Mouse (Mus musculus): ENCODE results near the gene Tomt.

DNA sequence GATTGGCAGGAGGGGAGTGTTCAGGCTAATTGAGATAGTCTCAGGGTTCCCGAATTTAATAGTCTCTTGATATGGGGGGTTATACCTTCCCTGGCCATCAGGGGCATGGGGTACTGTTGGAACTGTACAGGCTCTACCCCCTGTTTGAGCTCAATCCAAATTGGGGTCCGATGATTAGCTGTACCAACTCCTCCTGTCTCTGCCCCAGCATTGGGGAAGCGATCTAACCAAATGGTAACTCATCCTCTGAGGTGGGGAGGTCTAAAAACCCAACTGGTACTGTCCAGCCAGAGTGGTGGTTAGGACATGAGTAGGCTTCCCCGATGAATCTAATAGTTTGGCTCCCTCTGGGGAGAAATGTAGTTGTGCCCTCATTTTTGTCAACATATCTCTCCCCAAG, 30.8 kb upstream of the Tomt start:
- TF ChIP-seq POLR2A (IDR thresholded peaks at IDR 0.05; ENCODE audit: low read depth, low read length) (no peak), CTCF (IDR thresholded peaks at IDR 0.05; ENCODE audit: borderline replicate concordance, insufficient read depth, low read length) (no peak)

All from embryonic fibroblast, embryonic 13.5 days (primary cell).